Mouse (Mus musculus) G1E (cell line): Measurements from ENCODE around the gene Ncbp1. TPM values are rescaled to one million over a fixed set of nuclear protein-coding genes. Genes with fewer than 3 reads are reported as not detected.
A peak's percentile ranks its signal among the peaks of the same experiment; 100 is the strongest.
"Not testable (repeated sequence)": the region's sequence is repeated elsewhere in the genome, so short reads cannot be mapped to it uniquely, and the experiment has no call there.

Source experiments
- ATAC-seq: 2 replicates; pipeline ENCODE4 v1.8.0; 2016; ENCODE audit warnings: mild to moderate bottlenecking; ENCODE audit not compliant: insufficient number of reproducible peaks, poor library complexity, low FRiP score, severe bottlenecking; ENCODE audit errors: extremely low read depth
- DNase-seq: peaks from one replicate; pipeline ENCODE4 v3.0.0; 2012; ENCODE audit warnings: low spot score
- H3K27me3 ChIP-seq: 2 replicates; pipeline ENCODE4 v1.6.1; 2012; ENCODE audit warnings: mild to moderate bottlenecking, low read length, inconsistent platforms; ENCODE audit not compliant: insufficient read depth
- H3K36me3 ChIP-seq: replicated peaks from 2 replicates; pipeline ENCODE3; 2012; ENCODE audit warnings: mild to moderate bottlenecking, inconsistent platforms
- H3K4me1 ChIP-seq: 2 replicates; pipeline ENCODE4 v1.6.1; 2012; ENCODE audit warnings: low read depth, low read length, inconsistent platforms, mixed read lengths; ENCODE audit not compliant: insufficient read depth
- H3K4me3 ChIP-seq: 2 replicates; pipeline ENCODE4 v1.5.1; 2012; ENCODE audit warnings: low read depth, mild to moderate bottlenecking, inconsistent platforms, low read length, moderate library complexity, mixed read lengths
- H3K9me3 ChIP-seq: replicated peaks from 2 replicates; pipeline ENCODE4 v1.6.1; 2012; ENCODE audit warnings: inconsistent platforms
- CTCF ChIP-seq: IDR thresholded peaks from 2 replicates; pipeline ENCODE4 v1.5.1; 2012; ENCODE audit warnings: low read depth, low read length, inconsistent platforms, mixed read lengths
- GATA1 ChIP-seq: IDR thresholded peaks from 2 replicates; pipeline ENCODE4 v1.6.1; 2012; ENCODE audit warnings: borderline replicate concordance, low read length, inconsistent platforms, mixed read lengths
- GATA2 ChIP-seq: IDR thresholded peaks from 2 replicates; pipeline ENCODE4 v1.6.1; 2012; ENCODE audit warnings: low read depth, low read length, inconsistent platforms, borderline replicate concordance
- POLR2AphosphoS5 ChIP-seq: IDR thresholded peaks from 2 replicates; pipeline ENCODE4 v1.6.1; 2012; ENCODE audit warnings: low read depth, low read length, inconsistent platforms; ENCODE audit not compliant: insufficient replicate concordance
- TAL1 ChIP-seq: conservative IDR thresholded peaks from 2 replicates; pipeline ENCODE4 v1.6.1; 2012; ENCODE audit warnings: low read depth, low read length, inconsistent platforms, mixed read lengths
- polyA plus RNA-seq: library from polyadenylated mRNA; stranded (reverse); fragments of >175 nt; gene quantifications from 2 replicates; pipeline ENCODE4 v1.2.3, GENCODE M21; 2012
- total RNA-seq, 2 experiments: library from RNA; stranded (forward) in 1 of 2; stranded (reverse) in 1 of 2; fragments of 200-1000 nt in 1 of 2; fragments of >200 nt in 1 of 2; fragmentation: Nextera tagmentation in 1 of 2; gene quantifications; 2 replicates each; pipeline ENCODE4 v1.2.3; 2014 to 2017

Gene Ncbp1
- total and polyA plus RNA-seq, 3 experiments = 17.6 to 119 (median 109) TPM

DNA sequence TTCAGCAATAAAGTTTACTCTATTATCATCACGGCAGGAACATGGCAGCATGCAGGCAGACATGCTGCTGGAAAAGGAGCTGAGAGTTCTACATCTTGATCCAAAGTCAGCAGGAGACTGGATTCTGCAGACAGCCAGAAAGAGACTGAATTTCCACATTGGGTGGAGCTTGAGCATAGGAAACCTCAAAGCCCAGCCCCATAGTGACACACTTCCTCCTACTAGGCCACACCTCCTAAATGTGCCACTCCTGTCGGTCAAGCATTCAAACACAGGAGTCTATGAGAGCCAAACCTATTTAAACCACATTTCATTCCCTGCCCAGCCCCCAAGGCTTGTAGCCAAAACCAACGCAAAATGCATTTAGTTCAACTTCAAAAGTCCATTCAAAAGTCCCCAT lies 48.1 kb downstream of the Ncbp1 start:
- Histone ChIP-seq H3K27me3 (peaks cover 6% of the 10 kb centered on the region; the same call in 1 of the 2 replicates), H3K36me3 (peaks cover 82% of the 10 kb centered on the region), H3K4me3 (no peak overlapping the region), H3K9me3 (no peaks in the 10 kb centered on the region), H3K4me1 (no peaks in the 10 kb centered on the region)
- DNase-seq (no peak), ATAC-seq (no peak)
- TF ChIP-seq GATA2 = no peak
- TF ChIP-seq POLR2AphosphoS5 = no peak
- TF ChIP-seq TAL1 = no peak
- TF ChIP-seq CTCF = no peak
- TF ChIP-seq GATA1 = no peak

- not testable (repeated sequence) for H3K4me3 ChIP-seq, H3K27me3 ChIP-seq, H3K9me3 ChIP-seq, ATAC-seq, DNase-seq
- Histone ChIP-seq H3K4me1 (peaks cover 14% of the 10 kb centered on the region), H3K36me3 (peaks cover 40% of the 10 kb centered on the region)
Observed at GRCm38 (mm10) chr4:46192011-46192410, 53.6 kb downstream of the Ncbp1 start.

GRCm38 (mm10) chr4:46195781-46196487 lies 57.5 kb downstream of the Ncbp1 start, which contains the start of gene Xpa:
Gene Xpa, minus strand, starts transcription at chr4:46196311.
- H3K4me3 ChIP-seq = peak within 1 kb of the TSS; percentile 89
- no peaks in the 10 kb centered on the region for H3K9me3 ChIP-seq
- ATAC-seq (peak; percentile 66), DNase-seq (peak; percentile 79)
- H3K36me3 ChIP-seq = peaks cover 9% of the 10 kb centered on the region
- peaks cover 6% of the 10 kb centered on the region for H3K27me3 ChIP-seq
- peaks cover 16% of the 10 kb centered on the region for H3K4me1 ChIP-seq
- TF ChIP-seq POLR2AphosphoS5 (no peak), GATA2 (no peak), GATA1 (no peak), TAL1 (no peak), CTCF (no peak)

DNA sequence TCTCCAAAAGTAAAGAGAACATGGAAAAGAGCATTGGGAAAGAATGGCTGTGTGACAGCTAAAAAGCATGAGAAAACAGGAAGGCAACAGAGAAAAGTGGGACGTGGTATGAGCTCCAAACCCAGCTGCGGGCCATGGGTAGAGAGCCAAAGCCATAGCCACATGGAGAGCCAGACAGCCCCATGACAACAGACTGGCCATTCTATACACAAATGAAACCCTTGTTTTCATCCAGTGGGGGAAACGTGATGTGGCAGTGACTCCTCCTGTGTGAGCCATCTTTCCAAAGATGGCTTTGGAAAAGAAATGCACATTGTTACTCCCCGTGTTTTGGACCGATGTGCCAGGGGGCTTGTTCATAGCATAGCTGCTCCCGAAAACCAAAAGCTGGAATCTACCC lies 58.1 kb downstream of the Ncbp1 start:
- no peak for DNase-seq
- peak overlapping the region; percentile 89 for H3K4me3 ChIP-seq
- H3K9me3 ChIP-seq = no peaks in the 10 kb centered on the region
- peaks cover 5% of the 10 kb centered on the region for H3K36me3 ChIP-seq
- peaks cover 9% of the 10 kb centered on the region for H3K27me3 ChIP-seq
- no peak for ATAC-seq
- peaks cover 16% of the 10 kb centered on the region for H3K4me1 ChIP-seq
- TF ChIP-seq GATA1 (no peak), POLR2AphosphoS5 (no peak), CTCF (no peak)

GRCm38 (mm10) chr4:46198064-46198463 lies 59.7 kb downstream of the Ncbp1 start:
- no peak for ATAC-seq

DNA sequence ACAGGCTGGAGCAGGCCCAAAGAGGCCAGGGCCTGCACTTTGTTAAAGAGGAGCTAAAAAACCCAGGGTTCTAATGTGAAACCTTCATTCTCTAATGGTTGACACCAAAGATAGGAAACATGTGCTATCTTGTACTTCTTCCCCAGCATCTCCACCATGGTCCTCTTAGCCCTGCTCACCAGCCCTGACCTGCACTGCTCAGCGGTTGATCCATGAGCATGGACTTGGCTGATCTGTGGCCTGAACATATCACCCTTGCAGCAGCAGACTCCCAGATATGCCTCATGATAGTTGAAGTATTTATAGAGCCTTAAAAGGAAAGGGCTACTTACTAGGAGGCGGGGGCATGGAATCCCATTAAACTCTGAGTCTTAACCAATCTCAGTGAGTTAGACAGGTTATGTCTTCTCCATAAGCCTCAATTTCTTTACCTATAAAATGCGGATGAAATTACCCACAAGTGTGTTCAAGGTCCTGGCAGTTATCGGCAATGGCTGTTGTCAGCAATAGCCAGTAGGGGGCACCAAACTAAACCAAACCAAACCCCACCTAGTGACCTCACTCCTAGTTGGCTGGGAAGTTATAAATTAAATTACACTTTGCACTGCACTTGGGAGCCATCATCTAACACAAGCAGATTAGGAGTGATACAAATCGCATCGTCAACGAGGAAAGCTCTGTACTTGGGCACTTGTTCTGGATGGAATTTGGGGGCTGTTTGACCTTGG lies 63.6 kb downstream of the Ncbp1 start:
- Histone ChIP-seq H3K36me3 (no peaks in the 10 kb centered on the region), H3K9me3 (no peaks in the 10 kb centered on the region), H3K27me3 (peaks cover 25% of the 10 kb centered on the region), H3K4me1 (peaks cover 10% of the 10 kb centered on the region), H3K4me3 (no peak overlapping the region)
- DNase-seq = peak; percentile 38
- no peak for TF ChIP-seq GATA1
- peak; percentile 76 for TF ChIP-seq CTCF
- no peak for ATAC-seq

More at GRCm38 (mm10) chr4:46198064-46198463, 59.7 kb downstream of the Ncbp1 start:
- H3K4me1 ChIP-seq = peaks cover 24% of the 10 kb centered on the region
- TF ChIP-seq GATA1 (no peak), TAL1 (no peak), POLR2AphosphoS5 (no peak), CTCF (no peak), GATA2 (no peak)
- H3K27me3 ChIP-seq = peaks cover 17% of the 10 kb centered on the region
- H3K4me3 ChIP-seq = no peak overlapping the region
- no peaks in the 10 kb centered on the region for H3K9me3 ChIP-seq
- DNase-seq = no peak
- peaks cover 3% of the 10 kb centered on the region for H3K36me3 ChIP-seq
